Mouse (Mus musculus) embryonic fibroblast, embryonic 13.5 days (primary cell): Measurements from ENCODE around the gene Phlpp1.

ENCODE experiments used
- CTCF ChIP-seq: IDR thresholded peaks from 2 replicates; pipeline ENCODE4 v1.5.1; 2011; ENCODE audit warnings: mild to moderate bottlenecking, control low read depth, low read length, moderate library complexity, borderline replicate concordance; ENCODE audit not compliant: insufficient read depth
- POLR2A ChIP-seq: IDR thresholded peaks from 2 replicates; pipeline ENCODE4 v1.6.1; 2011; ENCODE audit warnings: low read depth, mild to moderate bottlenecking, control low read depth, low read length, moderate library complexity

GRCm38 (mm10) chr1:106316641-106317304, 145.2 kb downstream of the Phlpp1 start:
- TF ChIP-seq POLR2A, result no peak
- TF ChIP-seq CTCF, result no peak
